Comparison of ENCODE assay signal across 20 mouse cellular contexts in genomic region chr14:34599941-34600340, GRCm38 (mm10). TPM values are rescaled to one million over a fixed set of nuclear protein-coding genes. Genes with fewer than 3 reads are reported as not detected.
A peak's percentile ranks its signal among the peaks of the same experiment; 100 is the strongest.
DNase-seq lines count a peak whose midpoint lies in the region; ATAC-seq lines count a peak whose summit lies in the region.
"Had no signal": no experiment of that assay in that cellular context is flagged by ENCODE, and none has a peak within 500 bp of the region (broad histone marks: within the 10 kb centered on the region; RNA-seq: fewer than 3 reads in every experiment).

Gene Opn4, minus strand, starts transcription at chr14:34600142.

- H3K27ac ChIP-seq in embryonic facial prominence, embryonic 14.5 days (replicated peaks; ENCODE audit: low read depth, low read length), result no peak within 1 kb of the TSS
- no peak within 1 kb of the TSS for H3K27ac ChIP-seq in embryonic facial prominence, embryonic 10.5 days (replicated peaks)
- H3K27ac ChIP-seq in kidney, embryonic 15.5 days, result no peak within 1 kb of the TSS
- H3K27ac ChIP-seq: embryonic facial prominence, embryonic 13.5 days; hindbrain, embryonic 12.5 days; hindbrain, embryonic 15.5 days had no signal

- no peaks in the 10 kb centered on the region for H3K36me3 ChIP-seq in embryonic facial prominence, embryonic 14.5 days (ENCODE audit: control insufficient read depth, insufficient read depth, low read length)
- no peaks in the 10 kb centered on the region for H3K36me3 ChIP-seq in embryonic facial prominence, embryonic 10.5 days (replicated peaks)
- no peaks in the 10 kb centered on the region for H3K36me3 ChIP-seq in kidney, embryonic 15.5 days
- H3K36me3 ChIP-seq: embryonic facial prominence, embryonic 13.5 days; hindbrain, embryonic 12.5 days; hindbrain, embryonic 15.5 days had no signal

- H3K9me3 ChIP-seq in embryonic facial prominence, embryonic 14.5 days (ENCODE audit: control insufficient read depth, low read length), result no peaks in the 10 kb centered on the region
- H3K9me3 ChIP-seq in embryonic facial prominence, embryonic 10.5 days, result no peaks in the 10 kb centered on the region
- H3K9me3 ChIP-seq in kidney, embryonic 15.5 days (replicated peaks), result no peaks in the 10 kb centered on the region
- H3K9me3 ChIP-seq: embryonic facial prominence, embryonic 13.5 days; hindbrain, embryonic 12.5 days; hindbrain, embryonic 15.5 days had no signal

- H3K9ac ChIP-seq in embryonic facial prominence, embryonic 14.5 days (ENCODE audit: low read depth, low read length), result no peak within 1 kb of the TSS
- no peak within 1 kb of the TSS for H3K9ac ChIP-seq in kidney, embryonic 15.5 days
- H3K9ac ChIP-seq: embryonic facial prominence, embryonic 13.5 days; hindbrain, embryonic 12.5 days; hindbrain, embryonic 15.5 days had no signal

- H3K4me1 ChIP-seq in embryonic facial prominence, embryonic 14.5 days (ENCODE audit: control insufficient read depth, insufficient read depth, low read length), result no peaks in the 10 kb centered on the region
- no peaks in the 10 kb centered on the region for H3K4me1 ChIP-seq in embryonic facial prominence, embryonic 10.5 days
- no peaks in the 10 kb centered on the region for H3K4me1 ChIP-seq in kidney, embryonic 15.5 days
- H3K4me1 ChIP-seq: hindbrain, embryonic 12.5 days; hindbrain, embryonic 15.5 days had no signal

- no peak for ATAC-seq in embryonic facial prominence, embryonic 14.5 days (ENCODE audit: low read depth)
- 0 out of 2 replicates have a peak, but pooled peaks have one; percentile 40 for ATAC-seq in kidney, embryonic 15.5 days (replicated peaks; ENCODE audit: low FRiP score)
- ATAC-seq: forebrain, embryonic 14.5 days had no signal

- peak; percentile 23 for DNase-seq in embryonic facial prominence, embryonic 14.5 days (ENCODE audit: low spot score)
- no peak for DNase-seq in embryonic facial prominence, embryonic 10.5 days (ENCODE audit: low spot score)
- DNase-seq in kidney, adult 11 months, result no peak
- peak; percentile 27 to 47 for DNase-seq in kidney, postnatal 4 days
- DNase-seq in kidney, adult 8-10 months, result no peak
- no peak for DNase-seq in layer of hippocampus, adult 11-12 months (ENCODE audit: low spot score)
- DNase-seq: adrenal gland, adult 2 months; adrenal gland, postnatal 14 days; cerebellum, adult 11 months; cerebellum, adult 2 months; cerebellum, adult 9-11 months; cerebellum, postnatal 25 days; gastrocnemius, postnatal 10 days; heart, adult 11 months had no signal

- no peaks in the 10 kb centered on the region for H3K27me3 ChIP-seq in embryonic facial prominence, embryonic 14.5 days (replicated peaks; ENCODE audit: control insufficient read depth, insufficient read depth, low read length)
- H3K27me3 ChIP-seq in embryonic facial prominence, embryonic 10.5 days (replicated peaks; ENCODE audit: low read depth, poor library complexity, severe bottlenecking), result no peaks in the 10 kb centered on the region
- H3K27me3 ChIP-seq in kidney, embryonic 15.5 days, result peaks cover 5% of the 10 kb centered on the region; the same call in 1 of the 2 replicates
- H3K27me3 ChIP-seq: embryonic facial prominence, embryonic 13.5 days; hindbrain, embryonic 12.5 days; hindbrain, embryonic 15.5 days had no signal

- 87% methylated on average over 8 of the region's 8 CpGs for WGBS in embryonic facial prominence, embryonic 14.5 days
- WGBS in embryonic facial prominence, embryonic 10.5 days, result 79% methylated on average over 8 of the region's 8 CpGs
- 67% methylated on average over 8 of the region's 8 CpGs for WGBS in kidney, embryonic 15.5 days

- no peak within 1 kb of the TSS for H3K4me2 ChIP-seq in embryonic facial prominence, embryonic 14.5 days (ENCODE audit: low read depth, low read length)
- H3K4me2 ChIP-seq in kidney, embryonic 15.5 days, result no peak within 1 kb of the TSS
- H3K4me2 ChIP-seq: embryonic facial prominence, embryonic 13.5 days; heart, embryonic 11.5 days; hindbrain, embryonic 12.5 days; hindbrain, embryonic 15.5 days had no signal

- no peak within 1 kb of the TSS for H3K4me3 ChIP-seq in embryonic facial prominence, embryonic 14.5 days (ENCODE audit: low read depth, low read length)
- no peak within 1 kb of the TSS for H3K4me3 ChIP-seq in embryonic facial prominence, embryonic 10.5 days
- no peak within 1 kb of the TSS for H3K4me3 ChIP-seq in kidney, embryonic 15.5 days (replicated peaks)
- H3K4me3 ChIP-seq: embryonic facial prominence, embryonic 13.5 days; hindbrain, embryonic 12.5 days; hindbrain, embryonic 15.5 days had no signal

RNA-seq across cellular contexts. Expression of gene Opn4, which starts in this region (rescaled TPM):
- polyA plus RNA-seq in embryonic facial prominence, embryonic 14.5 days (2014; fragmentation: Nextera tagmentation; extraction: Ambion mirVana), result 0.77 and 1.00 TPM in 2 replicates
- 0.23 and 0.27 TPM in 2 replicates for polyA plus RNA-seq in embryonic facial prominence, embryonic 10.5 days (2016; fragmentation: Nextera tagmentation; extraction: Ambion mirVana)
- 0.45 and 0.55 TPM in 2 replicates for polyA plus RNA-seq in kidney, embryonic 15.5 days (2015; fragmentation: Nextera tagmentation; extraction: Ambion mirVana)
- polyA plus RNA-seq: embryonic facial prominence, embryonic 13.5 days; forebrain, embryonic 14.5 days; hindbrain, embryonic 12.5 days; hindbrain, embryonic 15.5 days had no signal

Comparison
In these comparisons a context has a peak if more than half of its experiments do, and no peak if none do; other contexts are left out.
1. DNase-seq: peak in kidney, postnatal 4 days (2 of 2); none in embryonic facial prominence, embryonic 10.5 days (single experiment), kidney, adult 11 months (single experiment), kidney, adult 8-10 months (0 of 2) and layer of hippocampus, adult 11-12 months (single experiment).
2. Peak in DNase-seq in embryonic facial prominence, embryonic 14.5 days; RNA of the gene not detected or under 1 TPM.
3. Peak in ATAC-seq in kidney, embryonic 15.5 days; RNA of the gene not detected or under 1 TPM.